Mouse (Mus musculus) limb, embryonic 13.5 days (tissue): Measurements from ENCODE around the gene Scn5a. TPM values are rescaled to one million over a fixed set of nuclear protein-coding genes. Genes with fewer than 3 reads are reported as not detected.

Source experiments
- ATAC-seq: fragments of 200-750 bp; cut with Nextera tagmentation; 2 replicates; pipeline ENCODE4 v1.8.0; 2017; ENCODE audit warnings: low read depth, moderate number of reproducible peaks, moderate TSS enrichment; ENCODE audit not compliant: low FRiP score
- H3K27ac ChIP-seq: fragments of 300-500 bp; sonication (generic); 2 replicates; pipeline ENCODE4 v1.5.1; 2015; ENCODE audit warnings: inconsistent platforms, mild to moderate bottlenecking, moderate library complexity
- H3K27me3 ChIP-seq: fragments of 300-500 bp; sonication (generic); 2 replicates; pipeline ENCODE4 v1.6.1; 2015; ENCODE audit warnings: mild to moderate bottlenecking, inconsistent platforms
- H3K36me3 ChIP-seq: fragments of 300-500 bp; sonication (generic); 2 replicates; pipeline ENCODE4 v1.6.1; 2015; ENCODE audit warnings: inconsistent platforms, mild to moderate bottlenecking, moderate library complexity
- H3K4me1 ChIP-seq: fragments of 300-500 bp; sonication (generic); 2 replicates; pipeline ENCODE4 v1.6.1; 2015; ENCODE audit warnings: inconsistent platforms
- H3K4me2 ChIP-seq: fragments of 300-500 bp; sonication (generic); replicated peaks from 2 replicates; pipeline ENCODE4 v1.6.1; 2015; ENCODE audit warnings: inconsistent platforms, mild to moderate bottlenecking, moderate library complexity
- H3K4me3 ChIP-seq: fragments of 300-500 bp; sonication (generic); 2 replicates; pipeline ENCODE4 v1.5.1; 2015; ENCODE audit warnings: moderate library complexity, mild to moderate bottlenecking, inconsistent platforms
- H3K9ac ChIP-seq: fragments of 300-500 bp; sonication (generic); 2 replicates; pipeline ENCODE4 v1.6.1; 2015; ENCODE audit warnings: mild to moderate bottlenecking, inconsistent platforms
- H3K9me3 ChIP-seq: fragments of 300-500 bp; sonication (generic); 2 replicates; pipeline ENCODE4 v1.6.1; 2016; ENCODE audit warnings: inconsistent platforms
- WGBS: fragments of 180-500 bp; shearing (Covaris S2); methylation state at CpG from one replicate; pipeline ENCODE4 v1.1.7; 2015; 5-methylcytosine and 5-hydroxymethylcytosine counted together
- polyA plus RNA-seq: library from polyadenylated mRNA; unstranded; fragments of >200 nt; fragmentation: Nextera tagmentation; extraction: Ambion mirVana; gene quantifications from 2 replicates; pipeline ENCODE4 v1.2.1, GENCODE M21; 2015

The Scn5a gene
- polyA plus RNA-seq: 0.05 and 0.09 TPM in 2 replicates

DNA sequence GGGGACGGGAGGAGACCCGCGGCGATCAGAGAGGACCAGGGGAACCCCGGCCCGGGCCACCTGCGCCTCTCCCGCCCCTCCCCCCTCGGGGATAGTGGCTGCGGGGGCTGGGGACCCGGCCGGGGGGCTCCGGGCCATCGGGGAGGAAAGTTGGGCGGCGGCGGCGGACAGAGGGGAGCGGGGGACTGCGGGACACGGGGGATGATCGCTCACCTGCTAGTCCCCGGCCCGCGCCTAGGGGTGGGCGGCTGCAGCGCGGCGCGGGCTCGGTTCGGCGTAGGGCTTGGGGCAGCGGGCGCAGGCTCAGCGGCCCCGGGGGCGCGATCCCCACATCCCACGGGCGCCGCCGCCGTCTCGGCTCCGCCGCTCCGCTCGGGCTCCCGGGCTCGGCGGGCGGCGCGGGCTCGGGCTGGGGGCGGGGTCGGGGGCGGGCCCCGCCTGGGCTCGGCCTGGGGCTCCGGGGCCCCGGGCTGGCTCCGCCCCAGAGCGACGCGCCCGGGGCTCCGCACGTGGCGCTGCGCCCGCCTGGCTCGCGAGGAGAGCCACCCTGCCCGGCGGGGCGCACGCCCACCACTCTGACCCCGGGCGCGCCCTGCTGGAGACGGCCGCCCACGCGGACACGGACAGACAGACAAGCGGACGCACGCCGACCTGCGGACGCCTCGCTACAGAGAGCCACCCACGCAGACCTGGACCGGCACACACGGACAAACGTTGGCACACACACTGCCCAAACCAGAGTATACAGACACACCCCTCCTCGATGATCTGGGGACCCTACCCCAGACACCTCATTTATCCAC lies at the start of gene Scn5a:
Gene Scn5a, minus strand, starts transcription at position 381 of the 803 bp plus-strand sequence.
- Histone ChIP-seq H3K4me3 (peak within 1 kb of the TSS; percentile 56), H3K27me3 (peaks cover 84% of the 10 kb centered on the region), H3K9ac (peak within 1 kb of the TSS; percentile 65), H3K36me3 (no peaks in the 10 kb centered on the region), H3K27ac (no peak within 1 kb of the TSS), H3K4me1 (peaks cover 10% of the 10 kb centered on the region), H3K4me2 (peak within 1 kb of the TSS; percentile 97), H3K9me3 (no peaks in the 10 kb centered on the region)
- ATAC-seq: peak; percentile 62
- WGBS: 1% methylated on average over 44 of the region's 99 CpGs

DNA sequence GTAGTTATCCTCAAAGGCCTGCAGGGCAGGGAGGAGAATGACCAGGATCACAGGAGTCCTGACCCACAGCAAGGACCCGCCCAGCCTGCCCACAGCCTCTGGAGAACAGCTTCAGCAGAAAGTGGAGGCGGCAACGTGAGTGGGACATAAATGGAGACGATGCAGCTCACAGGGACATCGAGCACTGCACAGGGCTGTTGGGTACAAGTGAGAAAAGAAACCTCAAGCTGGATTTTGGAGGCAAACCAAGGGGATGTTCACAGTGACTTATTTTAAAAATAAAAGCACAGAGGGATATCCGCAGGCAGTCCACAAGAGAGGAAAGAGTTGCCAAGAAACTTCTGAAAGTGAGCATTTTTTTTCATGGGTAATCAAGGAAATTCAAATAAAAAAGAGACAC lies 48.4 kb upstream of the Scn5a start:
- Histone ChIP-seq H3K4me2 (no peak overlapping the region), H3K9ac (no peak overlapping the region), H3K27me3 (0 out of 2 replicates have a peak, but pooled peaks cover 5% of the 10 kb centered on the region), H3K36me3 (no peaks in the 10 kb centered on the region), H3K27ac (no peak overlapping the region), H3K4me3 (no peak overlapping the region), H3K9me3 (no peaks in the 10 kb centered on the region), H3K4me1 (peaks cover 9% of the 10 kb centered on the region)
- no peak for ATAC-seq
- 82% methylated on average over 6 of the region's 6 CpGs for WGBS

DNA sequence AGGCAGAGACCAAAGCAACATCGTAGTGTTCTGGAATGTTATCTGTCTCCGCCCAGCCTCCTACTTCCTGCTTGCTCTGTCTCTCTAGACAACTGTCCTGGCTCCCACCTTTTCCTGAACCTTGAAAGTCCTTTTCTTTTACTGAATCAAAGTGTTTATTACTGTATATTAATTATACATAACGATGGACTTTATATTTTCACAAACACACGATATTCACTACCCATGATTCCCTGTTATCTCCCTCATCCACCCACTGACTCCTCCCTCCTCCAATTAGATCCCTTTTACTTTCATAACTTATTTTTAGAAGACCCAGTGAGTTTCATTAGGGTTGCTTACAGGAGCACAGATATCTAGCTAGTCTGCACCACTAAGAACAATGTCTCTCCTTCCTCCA lies 45.3 kb upstream of the Scn5a start:
- 0 out of 2 replicates have a peak, but pooled peaks cover 5% of the 10 kb centered on the region for H3K27me3 ChIP-seq
- H3K36me3 ChIP-seq: no peaks in the 10 kb centered on the region
- no peak overlapping the region for H3K27ac ChIP-seq
- no peaks in the 10 kb centered on the region for H3K9me3 ChIP-seq
- no peak overlapping the region for H3K4me3 ChIP-seq
- WGBS: 85% methylated on average over 4 of the region's 4 CpGs
- ATAC-seq: no peak
- H3K9ac ChIP-seq: no peak overlapping the region
- H3K4me2 ChIP-seq: no peak overlapping the region
- no peaks in the 10 kb centered on the region for H3K4me1 ChIP-seq

DNA sequence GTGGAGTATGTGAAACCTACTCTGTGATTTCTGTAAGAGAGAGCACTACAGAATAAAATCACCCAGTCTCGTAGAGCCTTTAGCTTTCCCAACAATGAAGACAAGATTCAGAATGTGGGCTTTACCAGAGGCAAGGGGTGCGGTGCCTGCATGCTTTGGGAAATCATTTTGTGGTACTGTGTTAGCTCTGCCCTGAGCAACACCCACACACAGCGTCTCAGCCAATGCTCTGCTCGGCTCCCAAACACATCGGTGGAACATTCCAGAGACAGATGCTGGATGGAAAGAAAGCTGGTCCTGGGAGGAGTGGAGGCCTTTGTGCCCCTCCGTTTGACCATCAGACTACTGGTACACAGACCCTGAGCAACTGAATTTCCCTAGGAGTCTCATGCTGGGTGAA lies 36.0 kb upstream of the Scn5a start:
- no peak overlapping the region for H3K4me3 ChIP-seq
- no peaks in the 10 kb centered on the region for H3K36me3 ChIP-seq
- H3K27ac ChIP-seq: no peak overlapping the region
- H3K4me2 ChIP-seq: no peak overlapping the region
- H3K9me3 ChIP-seq: no peaks in the 10 kb centered on the region
- no peak for ATAC-seq
- H3K27me3 ChIP-seq: no peaks in the 10 kb centered on the region
- peaks cover 12% of the 10 kb centered on the region; the same call in 1 of the 2 replicates for H3K4me1 ChIP-seq
- 62% methylated on average over 6 of the region's 6 CpGs for WGBS
- no peak overlapping the region for H3K9ac ChIP-seq

DNA sequence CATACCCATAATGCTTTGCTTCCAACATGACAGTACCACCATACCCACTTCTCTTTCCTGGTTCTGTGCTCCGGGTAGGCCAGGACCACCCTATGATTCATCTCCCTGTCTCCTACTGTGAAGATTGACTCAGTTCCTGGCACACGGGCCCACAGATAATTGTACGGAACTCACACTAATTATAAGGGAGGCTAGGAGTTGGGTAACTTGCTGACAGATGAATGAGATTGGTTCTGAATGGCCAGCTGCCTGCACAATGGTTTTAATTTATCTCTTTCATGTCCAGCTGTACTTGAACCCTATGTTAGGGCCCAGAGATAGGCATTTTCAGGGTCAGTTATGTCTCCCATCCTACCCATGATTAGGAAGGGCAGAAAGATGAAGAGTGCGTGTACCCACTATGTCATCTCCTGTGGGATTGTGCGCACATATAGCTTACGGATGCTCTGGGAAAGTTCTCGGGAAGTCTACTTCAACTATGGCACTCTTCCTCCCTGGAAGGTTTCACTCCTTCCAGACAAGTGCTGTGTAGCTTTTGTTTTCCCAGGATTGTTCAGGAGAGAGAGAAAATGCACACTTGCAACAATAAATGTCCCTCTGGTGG lies 31.8 kb upstream of the Scn5a start:
- Histone ChIP-seq H3K9me3 (no peaks in the 10 kb centered on the region), H3K4me3 (no peak overlapping the region), H3K4me1 (peaks cover 10% of the 10 kb centered on the region; the same call in 1 of the 2 replicates), H3K9ac (no peak overlapping the region), H3K27me3 (no peaks in the 10 kb centered on the region), H3K36me3 (no peaks in the 10 kb centered on the region), H3K4me2 (no peak overlapping the region), H3K27ac (no peak overlapping the region)
- 88% methylated on average over 7 of the region's 7 CpGs for WGBS
- no peak for ATAC-seq

DNA sequence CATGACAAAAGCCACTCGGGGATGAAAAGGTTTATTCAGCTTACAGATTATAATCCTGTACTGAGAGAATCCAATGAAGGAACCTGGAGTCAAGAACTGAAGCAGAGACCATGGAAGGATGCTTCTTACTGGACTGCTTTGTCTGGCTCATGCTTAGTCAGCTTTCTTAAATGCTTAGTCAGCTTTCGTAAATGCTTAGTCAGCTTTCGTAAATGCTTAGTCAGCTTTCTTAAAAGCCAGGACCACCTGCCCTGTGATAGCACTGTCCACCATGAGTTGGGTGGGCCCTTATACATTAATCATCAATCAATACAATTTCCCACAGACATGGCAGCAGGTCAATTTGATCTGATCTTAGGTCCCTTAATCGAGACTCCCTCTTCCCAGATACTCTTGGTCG lies 28.1 kb upstream of the Scn5a start:
- Histone ChIP-seq H3K4me2 (no peak overlapping the region), H3K36me3 (no peaks in the 10 kb centered on the region), H3K27me3 (no peaks in the 10 kb centered on the region), H3K9me3 (no peaks in the 10 kb centered on the region), H3K27ac (no peak overlapping the region), H3K9ac (no peak overlapping the region), H3K4me1 (peaks cover 14% of the 10 kb centered on the region), H3K4me3 (no peak overlapping the region)
- ATAC-seq: no peak
- 94% methylated on average over 5 of the region's 5 CpGs for WGBS

DNA sequence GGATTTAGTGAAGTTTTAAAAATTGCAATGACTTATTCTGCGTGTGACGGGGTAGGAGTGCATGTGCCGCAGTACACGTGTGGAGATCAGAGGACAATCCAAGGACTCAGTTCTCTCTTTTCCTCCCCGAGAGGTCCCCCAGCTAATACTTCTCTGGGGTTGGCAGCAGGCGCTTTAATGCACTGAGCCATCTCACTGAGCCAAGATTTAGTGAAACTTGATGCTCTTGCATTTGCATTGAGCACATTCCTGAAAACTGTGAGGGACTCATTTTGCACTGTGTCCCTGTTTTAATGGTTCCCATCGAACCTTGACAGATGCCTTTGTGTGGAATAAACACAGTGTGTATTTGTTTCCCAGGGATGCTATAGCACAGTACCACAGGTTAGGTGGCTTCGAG lies 25.8 kb upstream of the Scn5a start:
- WGBS: 51% methylated on average over 8 of the region's 8 CpGs
- peaks cover 14% of the 10 kb centered on the region for H3K4me1 ChIP-seq
- H3K4me2 ChIP-seq: no peak overlapping the region
- H3K27ac ChIP-seq: no peak overlapping the region
- 0 out of 2 replicates have a peak, but pooled peaks cover 2% of the 10 kb centered on the region for H3K9me3 ChIP-seq
- H3K4me3 ChIP-seq: no peak overlapping the region
- ATAC-seq: no peak; the same call in 1 of the 2 replicates
- H3K27me3 ChIP-seq: no peaks in the 10 kb centered on the region
- no peak overlapping the region for H3K9ac ChIP-seq
- no peaks in the 10 kb centered on the region for H3K36me3 ChIP-seq

DNA sequence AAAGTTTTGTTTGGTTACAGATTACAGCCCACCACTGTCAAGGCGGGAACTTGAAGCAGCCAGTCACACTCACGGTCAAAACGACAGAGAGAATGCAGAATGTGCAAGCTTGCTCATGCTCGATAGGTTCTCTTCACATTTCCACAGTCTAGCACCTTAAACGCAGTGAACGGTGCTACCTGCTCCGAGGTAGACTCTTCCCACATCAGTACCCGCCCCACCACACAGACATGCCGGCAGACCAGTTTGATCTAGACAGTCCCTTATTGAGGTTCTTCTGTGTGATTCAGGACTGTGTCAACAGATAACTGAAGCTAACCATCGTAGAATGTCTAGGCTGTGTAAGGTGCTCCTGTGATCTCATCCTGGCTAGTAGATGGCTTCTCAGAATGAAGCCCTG lies 19.7 kb upstream of the Scn5a start:
- WGBS: 89% methylated on average over 10 of the region's 10 CpGs
- Histone ChIP-seq H3K4me2 (no peak overlapping the region), H3K4me1 (no peaks in the 10 kb centered on the region), H3K9ac (no peak overlapping the region), H3K9me3 (0 out of 2 replicates have a peak, but pooled peaks cover 2% of the 10 kb centered on the region), H3K27me3 (no peaks in the 10 kb centered on the region; the same call in 1 of the 2 replicates), H3K36me3 (no peaks in the 10 kb centered on the region), H3K4me3 (no peak overlapping the region), H3K27ac (no peak overlapping the region)
- ATAC-seq: no peak

DNA sequence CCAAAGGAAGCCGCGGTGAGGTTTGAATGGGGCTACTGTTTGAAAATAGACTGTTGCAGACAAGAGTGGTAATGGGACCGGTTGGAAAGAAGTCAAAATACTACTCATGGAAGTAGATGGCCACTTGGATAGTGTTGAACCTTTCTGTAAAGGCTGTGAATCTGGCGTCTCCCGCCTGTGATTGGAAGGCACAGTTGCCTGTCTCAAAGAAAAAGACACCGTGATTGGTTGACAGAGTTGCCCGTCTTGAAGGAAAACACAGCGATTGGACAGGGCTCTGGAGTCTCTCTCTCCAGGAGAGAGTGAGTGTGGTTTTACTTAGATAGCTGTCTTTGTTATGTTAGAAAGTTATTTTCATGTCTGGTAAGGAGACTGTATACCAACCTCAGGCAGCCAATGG lies 18.5 kb upstream of the Scn5a start:
- H3K36me3 ChIP-seq: no peaks in the 10 kb centered on the region
- no peak overlapping the region for H3K4me2 ChIP-seq
- 0 out of 2 replicates have a peak, but pooled peaks cover 2% of the 10 kb centered on the region for H3K9me3 ChIP-seq
- no peaks in the 10 kb centered on the region; the same call in 1 of the 2 replicates for H3K27me3 ChIP-seq
- H3K4me1 ChIP-seq: no peaks in the 10 kb centered on the region
- no peak overlapping the region for H3K4me3 ChIP-seq
- H3K27ac ChIP-seq: no peak overlapping the region
- no peak overlapping the region for H3K9ac ChIP-seq
- 71% methylated on average over 8 of the region's 8 CpGs for WGBS
- no peak for ATAC-seq

DNA sequence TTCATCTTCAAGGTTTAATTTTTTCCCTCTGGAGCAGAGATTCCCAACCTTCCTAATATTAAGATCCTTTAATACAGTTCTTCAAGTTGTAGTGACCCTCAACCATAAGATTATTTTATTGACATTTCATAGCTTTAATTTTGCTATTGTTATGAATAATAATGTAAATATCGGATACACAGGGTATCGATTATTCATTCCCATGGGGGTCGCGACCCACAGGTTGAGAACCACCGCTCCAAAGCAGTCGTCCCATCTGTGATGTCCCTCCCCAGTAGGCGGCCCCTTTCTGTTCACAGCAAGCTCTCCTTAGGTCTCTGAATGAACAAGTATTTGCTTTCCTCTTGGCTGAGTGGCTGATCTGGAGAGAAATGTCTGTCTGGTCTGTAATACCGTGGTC lies 10.8 kb upstream of the Scn5a start:
- H3K4me3 ChIP-seq: no peak overlapping the region

DNA sequence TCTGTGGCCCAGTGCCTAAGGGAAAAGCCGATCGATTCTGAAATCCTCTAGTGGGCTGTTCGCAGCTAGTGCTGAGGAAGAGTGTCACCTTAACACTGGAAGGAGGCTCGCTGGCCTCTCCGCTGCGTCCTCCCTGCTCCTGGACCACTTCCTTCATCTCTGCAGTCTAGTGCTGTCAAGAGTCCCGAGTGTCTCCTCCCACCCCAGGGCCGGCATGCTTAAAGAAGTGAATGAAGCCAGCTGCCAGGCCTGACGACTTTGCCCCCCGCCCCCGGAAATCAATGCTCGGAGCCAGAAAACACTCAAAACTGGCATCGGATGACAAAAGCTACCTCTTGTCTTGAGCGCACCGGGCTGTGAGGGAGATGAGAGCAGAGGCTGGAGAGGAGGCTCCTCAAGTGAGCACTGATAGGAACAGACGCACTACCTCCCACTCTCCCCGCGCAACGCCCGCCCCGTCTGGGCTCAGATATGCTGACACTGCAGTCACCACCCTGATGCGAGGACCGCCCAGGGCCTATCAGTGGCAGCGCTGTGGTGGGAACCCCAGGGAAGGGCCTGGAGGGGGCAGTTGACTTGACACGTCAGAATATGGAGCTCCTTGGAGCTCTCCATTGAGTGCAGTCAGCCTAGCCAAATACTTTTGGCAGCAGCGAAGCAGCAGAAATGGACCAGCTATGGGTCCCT lies 10.1 kb upstream of the Scn5a start:
- WGBS: 31% methylated on average over 26 of the region's 26 CpGs
- Histone ChIP-seq H3K27me3 (peaks cover 18% of the 10 kb centered on the region), H3K9ac (no peak overlapping the region), H3K4me3 (0 out of 2 replicates have a peak overlapping the region, but pooled peaks have one; percentile 6), H3K4me1 (peaks cover 4% of the 10 kb centered on the region; the same call in 1 of the 2 replicates), H3K9me3 (no peaks in the 10 kb centered on the region), H3K36me3 (no peaks in the 10 kb centered on the region), H3K27ac (no peak overlapping the region), H3K4me2 (peak overlapping the region; percentile 36)
- ATAC-seq: no peak

More for the DNA sequence above, 10.8 kb upstream of the Scn5a start:
- Histone ChIP-seq H3K27me3 (peaks cover 18% of the 10 kb centered on the region), H3K36me3 (no peaks in the 10 kb centered on the region), H3K4me2 (no peak overlapping the region), H3K9me3 (no peaks in the 10 kb centered on the region), H3K27ac (no peak overlapping the region), H3K9ac (no peak overlapping the region), H3K4me1 (peaks cover 4% of the 10 kb centered on the region; the same call in 1 of the 2 replicates)
- 89% methylated on average over 8 of the region's 8 CpGs for WGBS
- ATAC-seq: no peak

DNA sequence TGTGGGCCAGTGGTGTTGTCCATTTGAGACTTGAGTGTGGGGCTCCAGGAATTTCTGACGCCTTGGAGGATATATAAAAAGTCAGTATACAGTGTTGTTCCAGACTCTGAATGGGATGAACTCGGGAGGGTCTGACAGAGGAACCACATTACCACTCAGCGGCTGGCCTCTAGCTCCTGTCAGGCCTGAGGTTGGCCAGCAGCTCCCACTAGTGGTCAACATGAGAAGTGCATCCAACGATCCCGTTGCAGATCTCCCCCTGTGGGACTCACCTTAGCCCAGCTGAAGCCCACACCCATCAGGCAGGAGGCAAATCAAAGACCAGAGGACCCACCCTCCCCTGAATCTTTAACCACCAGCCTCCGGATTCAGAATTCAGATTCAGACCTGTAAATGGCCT lies 1.9 kb upstream of the Scn5a start:
- peaks cover 10% of the 10 kb centered on the region for H3K4me1 ChIP-seq
- H3K4me3 ChIP-seq: no peak overlapping the region
- H3K36me3 ChIP-seq: no peaks in the 10 kb centered on the region
- H3K9me3 ChIP-seq: no peaks in the 10 kb centered on the region
- H3K27me3 ChIP-seq: peaks cover 69% of the 10 kb centered on the region
- H3K27ac ChIP-seq: no peak overlapping the region
- H3K4me2 ChIP-seq: no peak overlapping the region
- H3K9ac ChIP-seq: no peak overlapping the region
- no peak for ATAC-seq
- WGBS: under 1% methylated on average over 6 of the region's 6 CpGs
